Mouse (Mus musculus): ENCODE results near the gene Megf11. TPM values are rescaled to one million over a fixed set of nuclear protein-coding genes. Genes with fewer than 3 reads are reported as not detected.

Gene Megf11
- polyA plus RNA-seq, 1 experiment from 2014 or later: 0.58 TPM

- H3K4me1 ChIP-seq (ENCODE audit: control insufficient read depth, insufficient read depth, low read length): no peaks in the 10 kb centered on the region
- no peaks in the 10 kb centered on the region for H3K36me3 ChIP-seq (ENCODE audit: control insufficient read depth, insufficient read depth)
- no peaks in the 10 kb centered on the region for H3K9me3 ChIP-seq (replicated peaks; ENCODE audit: control insufficient read depth, low read length)
- no peak overlapping the region for H3K4me2 ChIP-seq (ENCODE audit: low read depth, low read length)
- no peak for ATAC-seq (replicated peaks; ENCODE audit: extremely low read depth, insufficient read depth, low FRiP score)
- H3K27me3 ChIP-seq (ENCODE audit: control insufficient read depth, insufficient read depth, low read length): peaks cover 3% of the 10 kb centered on the region; the same call in 1 of the 2 replicates
- no peak overlapping the region for H3K9ac ChIP-seq (ENCODE audit: low read length)
- no peak overlapping the region for H3K4me3 ChIP-seq (ENCODE audit: low read length)
- WGBS: 84% methylated on average over 1 of the region's 1 CpGs
- no peak overlapping the region for H3K27ac ChIP-seq (ENCODE audit: low read length)
These were observed 165.9 kb downstream of the Megf11 start for GRCm38 (mm10) chr9:64551307-64551706.

GRCm38 (mm10) chr9:64552046-64552445, 166.6 kb downstream of the Megf11 start:
- peaks cover 3% of the 10 kb centered on the region; the same call in 1 of the 2 replicates for H3K27me3 ChIP-seq (ENCODE audit: control insufficient read depth, insufficient read depth, low read length)
- no peak overlapping the region for H3K4me3 ChIP-seq (ENCODE audit: low read length)
- no peak overlapping the region for H3K4me2 ChIP-seq (ENCODE audit: low read depth, low read length)
- 59% methylated on average over 4 of the region's 4 CpGs for WGBS
- no peaks in the 10 kb centered on the region for H3K9me3 ChIP-seq (replicated peaks; ENCODE audit: control insufficient read depth, low read length)
- no peaks in the 10 kb centered on the region for H3K36me3 ChIP-seq (ENCODE audit: control insufficient read depth, insufficient read depth)
- H3K4me1 ChIP-seq (ENCODE audit: control insufficient read depth, insufficient read depth, low read length): no peaks in the 10 kb centered on the region
- no peak overlapping the region for H3K9ac ChIP-seq (ENCODE audit: low read length)
- ATAC-seq (replicated peaks; ENCODE audit: extremely low read depth, insufficient read depth, low FRiP score): no peak
- H3K27ac ChIP-seq (ENCODE audit: low read length): no peak overlapping the region

- Histone ChIP-seq H3K4me2 (ENCODE audit: low read depth, low read length) (no peak overlapping the region), H3K4me1 (ENCODE audit: control insufficient read depth, insufficient read depth, low read length) (no peaks in the 10 kb centered on the region; the same call in 1 of the 2 replicates)
- WGBS: 70% methylated on average over 4 of the region's 4 CpGs
These were observed 168.0 kb downstream of the Megf11 start for GRCm38 (mm10) chr9:64553441-64553840.

GRCm38 (mm10) chr9:64555620-64556019, 170.2 kb downstream of the Megf11 start:
- Histone ChIP-seq H3K9ac (ENCODE audit: low read length) (no peak overlapping the region), H3K9me3 (replicated peaks; ENCODE audit: control insufficient read depth, low read length) (no peaks in the 10 kb centered on the region), H3K27me3 (ENCODE audit: control insufficient read depth, insufficient read depth, low read length) (peaks cover 3% of the 10 kb centered on the region; the same call in 1 of the 2 replicates), H3K4me3 (ENCODE audit: low read length) (no peak overlapping the region), H3K4me2 (ENCODE audit: low read depth, low read length) (no peak overlapping the region), H3K4me1 (ENCODE audit: control insufficient read depth, insufficient read depth, low read length) (no peaks in the 10 kb centered on the region; the same call in 1 of the 2 replicates), H3K36me3 (ENCODE audit: control insufficient read depth, insufficient read depth) (no peaks in the 10 kb centered on the region), H3K27ac (ENCODE audit: low read length) (no peak overlapping the region)
- 73% methylated on average over 7 of the region's 7 CpGs for WGBS
- no peak for ATAC-seq (replicated peaks; ENCODE audit: extremely low read depth, insufficient read depth, low FRiP score)

More at GRCm38 (mm10) chr9:64553441-64553840, 168.0 kb downstream of the Megf11 start:
- no peak overlapping the region for H3K4me3 ChIP-seq (ENCODE audit: low read length)
- no peak overlapping the region for H3K27ac ChIP-seq (ENCODE audit: low read length)
- peaks cover 3% of the 10 kb centered on the region; the same call in 1 of the 2 replicates for H3K27me3 ChIP-seq (ENCODE audit: control insufficient read depth, insufficient read depth, low read length)
- no peak overlapping the region for H3K9ac ChIP-seq (ENCODE audit: low read length)
- H3K36me3 ChIP-seq (ENCODE audit: control insufficient read depth, insufficient read depth): no peaks in the 10 kb centered on the region
- no peaks in the 10 kb centered on the region for H3K9me3 ChIP-seq (replicated peaks; ENCODE audit: control insufficient read depth, low read length)
- ATAC-seq (replicated peaks; ENCODE audit: extremely low read depth, insufficient read depth, low FRiP score): no peak

GRCm38 (mm10) chr9:64557110-64557745, 171.8 kb downstream of the Megf11 start:
- no peak overlapping the region for H3K4me2 ChIP-seq (ENCODE audit: low read depth, low read length)
- H3K36me3 ChIP-seq (ENCODE audit: control insufficient read depth, insufficient read depth): no peaks in the 10 kb centered on the region
- H3K27ac ChIP-seq (ENCODE audit: low read length): no peak overlapping the region
- no peak for ATAC-seq (replicated peaks; ENCODE audit: extremely low read depth, insufficient read depth, low FRiP score)
- peaks cover 3% of the 10 kb centered on the region; the same call in 1 of the 2 replicates for H3K27me3 ChIP-seq (ENCODE audit: control insufficient read depth, insufficient read depth, low read length)
- no peak overlapping the region for H3K9ac ChIP-seq (ENCODE audit: low read length)
- H3K4me1 ChIP-seq (ENCODE audit: control insufficient read depth, insufficient read depth, low read length): no peaks in the 10 kb centered on the region; the same call in 1 of the 2 replicates
- WGBS: 69% methylated on average over 11 of the region's 11 CpGs
- H3K9me3 ChIP-seq (replicated peaks; ENCODE audit: control insufficient read depth, low read length): no peaks in the 10 kb centered on the region
- H3K4me3 ChIP-seq (ENCODE audit: low read length): no peak overlapping the region

- Histone ChIP-seq H3K9me3 (replicated peaks; ENCODE audit: control insufficient read depth, low read length) (no peaks in the 10 kb centered on the region), H3K27ac (ENCODE audit: low read length) (no peak overlapping the region), H3K4me1 (ENCODE audit: control insufficient read depth, insufficient read depth, low read length) (no peaks in the 10 kb centered on the region; the same call in 1 of the 2 replicates), H3K27me3 (ENCODE audit: control insufficient read depth, insufficient read depth, low read length) (peaks cover 3% of the 10 kb centered on the region; the same call in 1 of the 2 replicates), H3K4me2 (ENCODE audit: low read depth, low read length) (no peak overlapping the region), H3K4me3 (ENCODE audit: low read length) (no peak overlapping the region), H3K36me3 (ENCODE audit: control insufficient read depth, insufficient read depth) (no peaks in the 10 kb centered on the region), H3K9ac (ENCODE audit: low read length) (no peak overlapping the region)
- 91% methylated on average over 7 of the region's 7 CpGs for WGBS
- no peak for ATAC-seq (replicated peaks; ENCODE audit: extremely low read depth, insufficient read depth, low FRiP score)
These were observed 172.6 kb downstream of the Megf11 start for GRCm38 (mm10) chr9:64557846-64558530.

GRCm38 (mm10) chr9:64564315-64564767, 178.9 kb downstream of the Megf11 start:
- no peak overlapping the region for H3K9ac ChIP-seq (ENCODE audit: low read length)

GRCm38 (mm10) chr9:64565915-64566314, 180.5 kb downstream of the Megf11 start:
- H3K9ac ChIP-seq (ENCODE audit: low read length): no peak overlapping the region
- H3K36me3 ChIP-seq (ENCODE audit: control insufficient read depth, insufficient read depth): no peaks in the 10 kb centered on the region
- ATAC-seq (replicated peaks; ENCODE audit: extremely low read depth, insufficient read depth, low FRiP score): no peak
- H3K27me3 ChIP-seq (ENCODE audit: control insufficient read depth, insufficient read depth, low read length): peaks cover 5% of the 10 kb centered on the region; the same call in 1 of the 2 replicates
- H3K4me3 ChIP-seq (ENCODE audit: low read length): no peak overlapping the region
- no peaks in the 10 kb centered on the region for H3K4me1 ChIP-seq (ENCODE audit: control insufficient read depth, insufficient read depth, low read length)
- H3K27ac ChIP-seq (ENCODE audit: low read length): no peak overlapping the region
- no peaks in the 10 kb centered on the region for H3K9me3 ChIP-seq (replicated peaks; ENCODE audit: control insufficient read depth, low read length)
- H3K4me2 ChIP-seq (ENCODE audit: low read depth, low read length): no peak overlapping the region

More at GRCm38 (mm10) chr9:64564315-64564767, 178.9 kb downstream of the Megf11 start:
- H3K27ac ChIP-seq (ENCODE audit: low read length): no peak overlapping the region
- no peaks in the 10 kb centered on the region for H3K4me1 ChIP-seq (ENCODE audit: control insufficient read depth, insufficient read depth, low read length)
- H3K36me3 ChIP-seq (ENCODE audit: control insufficient read depth, insufficient read depth): no peaks in the 10 kb centered on the region
- no peaks in the 10 kb centered on the region for H3K9me3 ChIP-seq (replicated peaks; ENCODE audit: control insufficient read depth, low read length)
- peaks cover 5% of the 10 kb centered on the region; the same call in 1 of the 2 replicates for H3K27me3 ChIP-seq (ENCODE audit: control insufficient read depth, insufficient read depth, low read length)
- H3K4me3 ChIP-seq (ENCODE audit: low read length): no peak overlapping the region
- H3K4me2 ChIP-seq (ENCODE audit: low read depth, low read length): no peak overlapping the region
- WGBS: 66% methylated on average over 5 of the region's 5 CpGs
- 0 out of 2 replicates have a peak, but pooled peaks have one; percentile 10 for ATAC-seq (replicated peaks; ENCODE audit: extremely low read depth, insufficient read depth, low FRiP score)

GRCm38 (mm10) chr9:64566376-64566775, 180.9 kb downstream of the Megf11 start:
- no peak for ATAC-seq (replicated peaks; ENCODE audit: extremely low read depth, insufficient read depth, low FRiP score)
- 29% methylated on average over 2 of the region's 2 CpGs for WGBS

More at GRCm38 (mm10) chr9:64566376-64566775, 180.9 kb downstream of the Megf11 start:
- no peak overlapping the region for H3K4me2 ChIP-seq (ENCODE audit: low read depth, low read length)
- H3K27ac ChIP-seq (ENCODE audit: low read length): no peak overlapping the region
- no peak overlapping the region for H3K4me3 ChIP-seq (ENCODE audit: low read length)
- H3K4me1 ChIP-seq (ENCODE audit: control insufficient read depth, insufficient read depth, low read length): no peaks in the 10 kb centered on the region
- H3K9me3 ChIP-seq (replicated peaks; ENCODE audit: control insufficient read depth, low read length): no peaks in the 10 kb centered on the region
- no peaks in the 10 kb centered on the region for H3K36me3 ChIP-seq (ENCODE audit: control insufficient read depth, insufficient read depth)
- H3K27me3 ChIP-seq (ENCODE audit: control insufficient read depth, insufficient read depth, low read length): peaks cover 5% of the 10 kb centered on the region; the same call in 1 of the 2 replicates
- H3K9ac ChIP-seq (ENCODE audit: low read length): no peak overlapping the region

Data from heart, embryonic 16.5 days (tissue).